Mouse (Mus musculus) E14TG2a.4 (cell line): ENCODE data around the gene Def8.

Experiments
- CTCF ChIP-seq: conservative IDR thresholded peaks from 2 replicates; pipeline ENCODE4 v1.5.1; 2014; ENCODE audit warnings: low read length
- NANOG ChIP-seq: IDR thresholded peaks from 2 replicates; pipeline ENCODE4 v1.6.1; 2014; ENCODE audit warnings: borderline replicate concordance, low read length, mixed read lengths

- TF ChIP-seq CTCF = no peak
- TF ChIP-seq NANOG = no peak
Observed at GRCm38 (mm10) chr8:123505267-123505666, 81.9 kb downstream of the Def8 start.
